Mouse (Mus musculus) gastrocnemius, postnatal 4 days (tissue): ENCODE data around the gene Mrpl58. TPM values are rescaled to one million over a fixed set of nuclear protein-coding genes. Genes with fewer than 3 reads are reported as not detected.
"Not testable (repeated sequence)": the region's sequence is repeated elsewhere in the genome, so short reads cannot be mapped to it uniquely, and the experiment has no call there.

ENCODE experiments used
- DNase-seq, 2 experiments: peaks; one replicate each; pipeline ENCODE4 v3.0.0; 2021 to 2022; ENCODE audit warnings: low spot score in 2 of 2, mixed read lengths in 2 of 2
- total RNA-seq, 2 experiments: library from RNA; stranded (reverse); gene quantifications; 2 replicates each; pipeline ENCODE4 v1.2.3; 2021

Mrpl58 gene
- total RNA-seq, 2 experiments from 2014 or later: 89.6 to 94.0 TPM

- peak; percentile 83 to 91 for DNase-seq
Observed at GRCm38 (mm10) chr11:115381743-115382539, 21.6 kb upstream of the Mrpl58 start, which contains the start of gene Cdr2l. Cdr2l (plus strand) TSS chr11:115381916.

GRCm38 (mm10) chr11:115382891-115383290 lies 20.7 kb upstream of the Mrpl58 start:
- DNase-seq: no peak

- peak in 1 of 2 experiments; percentile 59 for DNase-seq
Observed at GRCm38 (mm10) chr11:115383701-115384474, 19.7 kb upstream of the Mrpl58 start.

- no peak for DNase-seq
Observed at GRCm38 (mm10) chr11:115384587-115384986, 19.0 kb upstream of the Mrpl58 start.

GRCm38 (mm10) chr11:115386859-115387258 lies 16.7 kb upstream of the Mrpl58 start:
- not testable (repeated sequence) for DNase-seq

- DNase-seq: no peak
Observed at GRCm38 (mm10) chr11:115391358-115391757, 12.2 kb upstream of the Mrpl58 start.

GRCm38 (mm10) chr11:115393721-115394325 lies 9.7 kb upstream of the Mrpl58 start:
- DNase-seq: no peak

- DNase-seq: no peak
Observed at GRCm38 (mm10) chr11:115398085-115398484, 5.5 kb upstream of the Mrpl58 start.

- no peak for DNase-seq
Observed at GRCm38 (mm10) chr11:115400126-115400525, 3.4 kb upstream of the Mrpl58 start.

- DNase-seq: no peak
Observed at GRCm38 (mm10) chr11:115400630-115401391, 2.7 kb upstream of the Mrpl58 start.

- no peak for DNase-seq
Observed at GRCm38 (mm10) chr11:115405723-115406122, 2.2 kb downstream of the Mrpl58 start.

- no peak for DNase-seq
Observed at GRCm38 (mm10) chr11:115406858-115407401, 3.4 kb downstream of the Mrpl58 start.

- no peak for DNase-seq
Observed at GRCm38 (mm10) chr11:115408266-115408920, 4.8 kb downstream of the Mrpl58 start.

- no peak for DNase-seq
Observed at GRCm38 (mm10) chr11:115409556-115409955, 6.0 kb downstream of the Mrpl58 start.

GRCm38 (mm10) chr11:115419531-115420237 lies 16.1 kb downstream of the Mrpl58 start, which contains the start of the genes Atp5h and Kctd2:
Atp5h (minus strand) TSS chr11:115419962.
Kctd2 (plus strand) TSS chr11:115420128.
- peak; percentile 92 to 94 for DNase-seq

GRCm38 (mm10) chr11:115420336-115421190 lies 17.0 kb downstream of the Mrpl58 start:
- DNase-seq: peak; percentile 54 to 72

- DNase-seq: no peak
Observed at GRCm38 (mm10) chr11:115421328-115421727, 17.8 kb downstream of the Mrpl58 start.

- no peak for DNase-seq
Observed at GRCm38 (mm10) chr11:115421972-115422371, 18.4 kb downstream of the Mrpl58 start.
